Mouse (Mus musculus) lung, embryonic 16.5 days (tissue): Measurements from ENCODE around the gene Gramd4. TPM values are rescaled to one million over a fixed set of nuclear protein-coding genes. Genes with fewer than 3 reads are reported as not detected.

ENCODE experiments used
- ATAC-seq: fragments of 200-750 bp; cut with Nextera tagmentation; 2 replicates; pipeline ENCODE4 v1.8.0; 2017; ENCODE audit warnings: low read depth, mild to moderate bottlenecking, moderate library complexity
- H3K27ac ChIP-seq: fragments of 300-500 bp; sonication (generic); 2 replicates; pipeline ENCODE4 v1.5.1; 2014; ENCODE audit warnings: mild to moderate bottlenecking, control low read depth, low read length
- H3K27me3 ChIP-seq: fragments of 300-500 bp; sonication (generic); 2 replicates; pipeline ENCODE4 v1.6.1; 2014; ENCODE audit warnings: low read depth, low read length, mixed read lengths; ENCODE audit not compliant: control insufficient read depth, insufficient read depth
- H3K36me3 ChIP-seq: fragments of 300-500 bp; sonication (generic); 2 replicates; pipeline ENCODE4 v1.6.1; 2014; ENCODE audit warnings: low read length; ENCODE audit not compliant: control insufficient read depth, insufficient read depth
- H3K4me1 ChIP-seq: fragments of 300-500 bp; sonication (generic); replicated peaks from 2 replicates; pipeline ENCODE4 v1.6.1; 2014; ENCODE audit warnings: low read length, mixed read lengths; ENCODE audit not compliant: control insufficient read depth, insufficient read depth
- H3K4me2 ChIP-seq: fragments of 300-500 bp; sonication (generic); 2 replicates; pipeline ENCODE4 v1.6.1; 2014; ENCODE audit warnings: low read depth, low read length, control low read depth
- H3K4me3 ChIP-seq: fragments of 300-500 bp; sonication (generic); 2 replicates; pipeline ENCODE4 v1.5.1; 2014; ENCODE audit warnings: mild to moderate bottlenecking, low read length, control low read depth
- H3K9ac ChIP-seq: fragments of 300-500 bp; sonication (generic); 2 replicates; pipeline ENCODE4 v1.6.1; 2014; ENCODE audit warnings: low read length, control low read depth
- H3K9me3 ChIP-seq: fragments of 300-500 bp; sonication (generic); 2 replicates; pipeline ENCODE4 v1.6.1; 2016; ENCODE audit warnings: low read length; ENCODE audit not compliant: control insufficient read depth
- WGBS: fragments of 180-500 bp; shearing (Covaris S2); extraction: QIAGEN DNeasy Blood & Tissue Kit; methylation state at CpG from one replicate; pipeline ENCODE4 v1.1.7; 2014; 5-methylcytosine and 5-hydroxymethylcytosine counted together
- polyA plus RNA-seq: library from polyadenylated mRNA; unstranded; fragments of >200 nt; fragmentation: Nextera tagmentation; extraction: Ambion mirVana; gene quantifications from 2 replicates; pipeline ENCODE4 v1.2.1, GENCODE M21; 2015

The Gramd4 gene
- polyA plus RNA-seq, 1 experiment from 2014 or later, result 11.2 TPM

GRCm38 (mm10) chr15:86081654-86082053, 24.2 kb downstream of the Gramd4 start:
- no peak for ATAC-seq
- 68% methylated on average over 12 of the region's 12 CpGs for WGBS
- no peaks in the 10 kb centered on the region for H3K36me3 ChIP-seq
- H3K4me3 ChIP-seq, result no peak overlapping the region
- no peaks in the 10 kb centered on the region for H3K27me3 ChIP-seq
- no peak overlapping the region for H3K27ac ChIP-seq
- no peaks in the 10 kb centered on the region for H3K9me3 ChIP-seq
- no peak overlapping the region for H3K4me2 ChIP-seq
- H3K9ac ChIP-seq, result no peak overlapping the region
- H3K4me1 ChIP-seq, result peaks cover 46% of the 10 kb centered on the region

DNA sequence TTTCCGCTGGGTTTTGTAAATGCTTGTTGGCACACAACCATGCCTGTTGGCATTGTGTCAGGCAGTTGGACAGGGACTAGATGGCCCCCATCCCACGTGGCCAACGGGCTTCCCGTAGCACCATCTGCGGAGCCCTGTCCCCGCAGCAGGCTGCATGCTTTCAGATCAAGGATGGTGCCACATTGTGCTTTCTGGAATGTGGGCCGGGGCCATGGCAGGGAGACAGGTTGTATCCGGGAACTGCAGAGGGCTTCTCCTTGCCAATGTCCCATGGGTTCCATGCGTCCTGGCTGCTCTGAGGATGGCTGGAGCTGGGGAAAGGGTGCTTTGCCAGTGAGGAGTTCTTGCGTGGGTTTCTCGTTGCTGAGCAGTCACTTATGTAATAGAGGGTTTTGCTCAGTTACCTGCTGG, 25.1 kb downstream of the Gramd4 start:
- no peak for ATAC-seq
- Histone ChIP-seq H3K36me3 (no peaks in the 10 kb centered on the region), H3K4me3 (no peak overlapping the region), H3K4me2 (no peak overlapping the region), H3K9me3 (no peaks in the 10 kb centered on the region), H3K27me3 (no peaks in the 10 kb centered on the region), H3K4me1 (peaks cover 55% of the 10 kb centered on the region), H3K27ac (no peak overlapping the region), H3K9ac (no peak overlapping the region)
- 82% methylated on average over 11 of the region's 11 CpGs for WGBS

- Histone ChIP-seq H3K27me3 (no peaks in the 10 kb centered on the region), H3K36me3 (no peaks in the 10 kb centered on the region), H3K4me3 (no peak overlapping the region), H3K4me1 (peaks cover 61% of the 10 kb centered on the region), H3K4me2 (no peak overlapping the region), H3K27ac (no peak overlapping the region), H3K9me3 (no peaks in the 10 kb centered on the region), H3K9ac (no peak overlapping the region)
- no peak for ATAC-seq
- WGBS, result 29% methylated on average over 6 of the region's 6 CpGs
Measured at GRCm38 (mm10) chr15:86083261-86083741, 25.8 kb downstream of the Gramd4 start.

DNA sequence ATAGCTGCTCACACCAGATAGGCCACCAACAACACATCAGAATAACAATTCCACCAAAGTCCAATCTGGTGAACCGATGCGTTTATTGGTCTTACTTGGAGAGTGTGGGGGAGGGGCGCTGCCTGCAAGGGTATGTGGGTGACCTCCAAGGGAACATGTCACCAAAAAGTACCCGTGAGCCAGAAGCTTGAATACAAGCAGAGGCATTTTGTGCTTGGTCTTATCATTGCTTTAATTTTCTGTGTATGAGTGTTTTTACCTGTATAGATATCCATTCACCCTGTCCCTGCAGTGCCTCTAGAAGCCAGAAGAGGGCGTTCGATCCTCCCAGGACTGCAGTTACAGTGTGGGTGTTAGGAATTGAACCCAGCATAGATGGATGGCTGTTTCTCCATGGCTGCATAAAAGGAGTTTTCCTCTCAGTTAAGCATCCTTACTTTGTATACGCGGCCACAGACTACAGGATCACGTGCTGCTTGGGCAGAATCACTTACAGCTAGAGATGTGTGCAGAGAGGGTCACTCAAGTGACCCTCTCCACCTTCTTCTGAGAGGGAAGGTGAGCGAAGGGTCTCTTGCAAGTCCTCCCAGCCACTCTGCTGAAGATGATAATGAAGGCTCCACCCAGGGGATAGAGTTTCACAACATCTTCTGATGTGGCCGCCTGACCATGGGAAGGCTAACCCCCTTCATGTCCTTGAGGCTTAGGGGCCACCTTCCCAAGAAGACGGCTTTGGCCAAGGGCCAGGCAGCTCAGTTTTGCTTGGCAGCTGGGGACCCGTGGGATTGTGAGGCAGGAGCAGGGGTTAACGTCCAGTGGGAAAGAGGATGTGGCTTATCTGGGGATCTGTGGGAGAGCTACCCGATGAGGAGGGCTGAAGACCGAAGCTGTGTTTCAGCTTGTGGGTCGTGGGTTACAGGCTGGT, 28.1 kb downstream of the Gramd4 start:
- H3K9me3 ChIP-seq, result no peaks in the 10 kb centered on the region
- 13% methylated on average over 17 of the region's 17 CpGs for WGBS

DNA sequence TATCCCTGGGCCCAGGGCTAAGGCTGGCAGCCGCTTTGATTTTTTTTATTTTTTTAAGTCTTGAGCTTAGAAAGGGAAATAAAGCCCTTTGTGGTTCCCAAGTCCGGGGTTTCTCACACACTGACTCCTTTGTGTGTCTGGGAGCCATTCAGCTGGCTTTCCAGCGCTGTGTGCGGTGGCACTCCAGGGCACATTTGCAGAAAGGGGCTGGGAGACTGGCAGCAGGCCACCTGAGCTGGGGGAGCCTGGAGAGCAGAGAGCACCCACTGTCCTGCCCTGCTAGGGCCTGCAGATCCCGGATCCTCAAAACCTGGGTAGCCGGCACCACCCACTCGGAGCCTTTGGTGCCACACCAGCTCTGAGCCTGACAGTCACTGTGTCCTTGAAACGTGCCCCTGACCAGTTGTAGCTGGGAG, 28.8 kb downstream of the Gramd4 start:
- ATAC-seq, result peak; percentile 22
- no peaks in the 10 kb centered on the region for H3K27me3 ChIP-seq

More for the DNA sequence above, 28.1 kb downstream of the Gramd4 start:
- no peak overlapping the region for H3K4me3 ChIP-seq
- 0 out of 2 replicates have a peak overlapping the region, but pooled peaks have one; percentile 23 for H3K4me2 ChIP-seq
- H3K27me3 ChIP-seq, result no peaks in the 10 kb centered on the region
- peaks cover 58% of the 10 kb centered on the region for H3K4me1 ChIP-seq
- no peaks in the 10 kb centered on the region for H3K36me3 ChIP-seq
- ATAC-seq, result peak; percentile 32
- 0 out of 2 replicates have a peak overlapping the region, but pooled peaks have one; percentile 8 for H3K9ac ChIP-seq
- H3K27ac ChIP-seq, result peak overlapping the region; percentile 58

DNA sequence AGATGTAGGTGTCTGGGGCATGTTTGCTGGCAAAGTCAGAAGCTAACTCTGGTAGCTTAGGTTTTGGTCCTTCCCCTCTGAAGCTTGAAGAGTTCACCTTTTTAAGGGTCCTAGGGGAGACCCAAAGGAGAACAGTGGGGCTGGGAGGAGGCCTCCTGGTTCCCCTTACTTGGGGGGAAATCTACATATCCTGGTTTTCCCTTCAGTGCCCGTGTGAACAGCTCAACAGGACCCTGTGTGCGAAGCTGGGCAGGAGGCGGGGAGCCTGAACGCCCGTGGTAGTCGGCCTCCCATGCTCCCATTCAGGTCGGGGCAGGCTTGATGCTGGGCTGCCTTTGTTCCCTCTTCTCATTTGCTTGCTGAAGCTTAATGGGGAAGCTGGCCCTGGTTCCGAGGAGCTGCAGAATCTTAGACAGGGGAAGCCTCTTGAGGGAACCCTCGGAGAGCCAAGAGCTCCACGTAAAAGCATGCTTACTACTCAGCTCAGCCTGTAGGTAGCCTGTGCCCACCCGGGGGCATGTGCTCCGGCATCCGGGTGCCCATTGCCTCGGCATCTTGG, 30.2 kb downstream of the Gramd4 start:
- H3K27me3 ChIP-seq, result no peaks in the 10 kb centered on the region
- H3K36me3 ChIP-seq, result no peaks in the 10 kb centered on the region
- no peak overlapping the region for H3K27ac ChIP-seq
- H3K4me1 ChIP-seq, result peaks cover 75% of the 10 kb centered on the region
- no peak overlapping the region for H3K4me3 ChIP-seq
- H3K4me2 ChIP-seq, result no peak overlapping the region
- H3K9ac ChIP-seq, result 0 out of 2 replicates have a peak overlapping the region, but pooled peaks have one; percentile 6
- no peak for ATAC-seq
- H3K9me3 ChIP-seq, result no peaks in the 10 kb centered on the region
- WGBS, result 66% methylated on average over 14 of the region's 14 CpGs

More for the DNA sequence above, 28.8 kb downstream of the Gramd4 start:
- no peak overlapping the region for H3K9ac ChIP-seq
- H3K9me3 ChIP-seq, result no peaks in the 10 kb centered on the region
- no peaks in the 10 kb centered on the region for H3K36me3 ChIP-seq
- H3K4me2 ChIP-seq, result 0 out of 2 replicates have a peak overlapping the region, but pooled peaks have one; percentile 23
- 40% methylated on average over 8 of the region's 8 CpGs for WGBS
- H3K4me3 ChIP-seq, result no peak overlapping the region
- H3K4me1 ChIP-seq, result peaks cover 66% of the 10 kb centered on the region
- H3K27ac ChIP-seq, result peak overlapping the region; percentile 58

- Histone ChIP-seq H3K9me3 (no peaks in the 10 kb centered on the region), H3K4me1 (peaks cover 69% of the 10 kb centered on the region), H3K27ac (no peak overlapping the region), H3K4me3 (no peak overlapping the region), H3K27me3 (no peaks in the 10 kb centered on the region), H3K9ac (no peak overlapping the region), H3K4me2 (no peak overlapping the region), H3K36me3 (no peaks in the 10 kb centered on the region)
- WGBS, result 78% methylated on average over 11 of the region's 11 CpGs
- no peak for ATAC-seq
Measured at GRCm38 (mm10) chr15:86088266-86088790, 30.8 kb downstream of the Gramd4 start.

DNA sequence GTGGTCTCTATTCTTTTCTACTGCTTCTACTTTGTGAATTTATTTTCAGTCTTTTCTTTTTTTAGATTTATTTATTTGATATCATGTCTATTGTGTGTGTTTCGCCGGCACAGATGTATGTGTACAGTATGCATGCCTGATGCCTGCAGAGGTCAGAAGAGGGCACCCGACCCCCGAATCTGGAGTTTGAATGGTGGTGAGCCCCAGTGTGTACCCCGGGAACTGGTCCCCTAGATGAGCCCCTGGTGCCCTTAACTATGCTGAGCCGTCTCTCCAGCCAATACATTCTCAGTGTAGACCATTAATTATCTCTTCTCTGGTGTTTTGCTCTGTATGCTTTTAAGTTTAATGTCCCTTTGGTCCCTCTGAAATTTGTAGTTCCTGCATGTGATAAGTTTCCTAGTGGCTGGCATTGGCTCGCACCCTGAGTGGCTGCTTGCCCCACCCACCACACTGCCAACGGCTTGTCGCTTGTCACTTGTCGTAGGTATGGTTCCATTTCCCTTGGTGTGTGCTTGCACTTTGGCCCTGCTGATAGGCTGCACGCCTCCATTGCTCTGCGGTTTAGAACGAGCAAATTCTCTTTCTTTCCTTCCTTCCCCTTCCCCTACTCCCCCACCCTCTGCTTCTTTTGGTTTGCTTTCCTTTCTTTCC, 31.7 kb downstream of the Gramd4 start:
- 54% methylated on average over 13 of the region's 13 CpGs for WGBS
- H3K27me3 ChIP-seq, result no peaks in the 10 kb centered on the region

More for the DNA sequence above, 31.7 kb downstream of the Gramd4 start:
- H3K4me3 ChIP-seq, result no peak overlapping the region
- H3K9ac ChIP-seq, result no peak overlapping the region
- no peak overlapping the region for H3K4me2 ChIP-seq
- no peak for ATAC-seq
- no peaks in the 10 kb centered on the region for H3K36me3 ChIP-seq
- H3K4me1 ChIP-seq, result peaks cover 64% of the 10 kb centered on the region
- no peaks in the 10 kb centered on the region for H3K9me3 ChIP-seq
- peak overlapping the region; percentile 68 for H3K27ac ChIP-seq
